Mouse (Mus musculus): ENCODE measurements around the gene Zfp628.

Zfp628 gene

GRCm38 (mm10) chr7:4940068-4940479, 25.1 kb downstream of the Zfp628 start:
- ATAC-seq (ENCODE audit: low TSS enrichment), result peak; percentile 72; the same call in 1 of the 2 replicates

- ATAC-seq (ENCODE audit: low TSS enrichment), result no peak
Measured at GRCm38 (mm10) chr7:4942673-4943072, 27.7 kb downstream of the Zfp628 start.

GRCm38 (mm10) chr7:4943223-4943815, 28.3 kb downstream of the Zfp628 start:
- ATAC-seq (ENCODE audit: low TSS enrichment), result peak; percentile 92

GRCm38 (mm10) chr7:4947855-4948254, 32.8 kb downstream of the Zfp628 start:
- 0 out of 2 replicates have a peak, but pooled peaks have one; percentile 5 for ATAC-seq (ENCODE audit: low TSS enrichment)

GRCm38 (mm10) chr7:4948386-4948785, 33.4 kb downstream of the Zfp628 start:
- ATAC-seq (ENCODE audit: low TSS enrichment), result no peak

- no peak for ATAC-seq (ENCODE audit: low TSS enrichment)
Measured at GRCm38 (mm10) chr7:4950561-4951342, 35.7 kb downstream of the Zfp628 start.

- no peak for ATAC-seq (ENCODE audit: low TSS enrichment)
Measured at GRCm38 (mm10) chr7:4953815-4954445, 38.9 kb downstream of the Zfp628 start.

- ATAC-seq (ENCODE audit: low TSS enrichment), result no peak
Measured at GRCm38 (mm10) chr7:4957361-4957760, 42.3 kb downstream of the Zfp628 start.

GRCm38 (mm10) chr7:4963527-4963926, 48.5 kb downstream of the Zfp628 start:
- no peak for ATAC-seq (ENCODE audit: low TSS enrichment)

- peak; percentile 88 for ATAC-seq (ENCODE audit: low TSS enrichment)
Measured at GRCm38 (mm10) chr7:4964272-4964671, 49.3 kb downstream of the Zfp628 start, which contains the start of gene Sbk2. Gene Sbk2, minus strand, starts transcription at chr7:4964406.

- no peak for ATAC-seq (ENCODE audit: low TSS enrichment)
Measured at GRCm38 (mm10) chr7:4964988-4965387, 50.0 kb downstream of the Zfp628 start.

GRCm38 (mm10) chr7:4971068-4971467, 56.1 kb downstream of the Zfp628 start, which contains the start of gene Sbk3:
Gene Sbk3, minus strand, starts transcription at chr7:4971168.
- ATAC-seq (ENCODE audit: low TSS enrichment), result no peak

Data from frontal cortex, adult (tissue).